Mouse (Mus musculus) C2C12 (cell line): ENCODE results near the gene Vmn1r90.

ENCODE experiments used
- CTCF ChIP-seq: IDR thresholded peaks from one replicate; pipeline ENCODE4 v1.5.1; 2011; ENCODE audit not compliant: control insufficient read depth, insufficient read depth, insufficient read length
- FOSL1 ChIP-seq: IDR thresholded peaks from one replicate; pipeline ENCODE4 v1.8.0; 2011; ENCODE audit warnings: mild to moderate bottlenecking, low read length; ENCODE audit not compliant: poor library complexity, insufficient read depth, severe bottlenecking
- MAX ChIP-seq: IDR thresholded peaks from one replicate; pipeline ENCODE4 v1.6.1; 2011; ENCODE audit warnings: mild to moderate bottlenecking, control low read depth

- no peak for TF ChIP-seq CTCF
- no peak for TF ChIP-seq MAX
- TF ChIP-seq FOSL1: no peak
These were observed 38.0 kb downstream of the Vmn1r90 start for GRCm38 (mm10) chr7:14525280-14525679.
